Mouse (Mus musculus) thymus, postnatal 25 days (tissue): Measurements from ENCODE around the gene Mrpl51.

Experiments
- DNase-seq: peaks from one replicate; pipeline ENCODE4 v3.0.0; 2022

The Mrpl51 gene

GRCm38 (mm10) chr6:125236782-125237181 is 45.2 kb downstream of the Mrpl51 start, which contains the start of gene Cd27:
TSS of gene Cd27 (minus strand) at chr6:125237010.
- DNase-seq = peak; percentile 88

DNA sequence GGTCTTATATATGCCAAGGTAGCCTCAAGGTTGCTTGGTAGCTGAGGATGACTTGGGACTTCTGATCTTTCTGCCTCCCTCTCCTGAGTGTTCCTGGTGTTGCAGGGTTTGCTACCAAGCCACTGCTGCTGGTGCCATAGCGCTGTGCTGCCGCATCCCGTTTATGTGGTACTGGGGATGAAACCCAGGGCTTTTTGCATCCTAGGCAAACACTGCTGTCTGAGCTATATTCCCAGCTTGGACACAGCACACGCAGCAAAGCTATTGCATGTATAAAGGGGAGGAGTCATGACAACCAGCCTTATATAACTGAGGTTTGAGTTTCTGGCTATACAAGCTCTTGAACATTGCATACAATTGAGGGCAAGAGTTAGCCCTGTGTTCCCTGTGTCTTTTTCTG is 45.8 kb downstream of the Mrpl51 start:
- peak; percentile 71 for DNase-seq

GRCm38 (mm10) chr6:125238396-125238795 is 46.8 kb downstream of the Mrpl51 start:
- peak; percentile 83 for DNase-seq

GRCm38 (mm10) chr6:125239547-125239946 is 47.9 kb downstream of the Mrpl51 start:
- no peak for DNase-seq

DNA sequence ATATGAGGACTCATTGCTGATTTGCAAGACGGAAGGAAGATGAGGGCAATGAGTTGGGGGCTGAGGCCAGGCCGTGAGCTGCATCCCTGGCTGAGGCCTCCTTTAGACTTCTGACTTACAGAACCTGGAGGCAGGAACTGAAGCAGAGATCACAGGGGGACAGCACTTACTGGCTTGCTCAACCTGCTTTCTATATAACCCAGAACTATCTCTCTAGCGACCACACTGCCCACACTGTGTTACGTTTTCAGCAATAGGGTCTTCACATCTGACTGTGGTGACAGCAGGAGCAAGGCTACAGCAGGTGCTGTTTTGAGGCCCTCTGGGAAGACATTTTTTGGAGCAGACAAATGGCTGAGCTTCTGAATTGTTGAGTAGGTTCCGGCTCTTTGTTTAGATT is 49.0 kb downstream of the Mrpl51 start:
- DNase-seq = peak; percentile 41

- DNase-seq = peak; percentile 82
Measured at GRCm38 (mm10) chr6:125241566-125241965, 50.0 kb downstream of the Mrpl51 start.

DNA sequence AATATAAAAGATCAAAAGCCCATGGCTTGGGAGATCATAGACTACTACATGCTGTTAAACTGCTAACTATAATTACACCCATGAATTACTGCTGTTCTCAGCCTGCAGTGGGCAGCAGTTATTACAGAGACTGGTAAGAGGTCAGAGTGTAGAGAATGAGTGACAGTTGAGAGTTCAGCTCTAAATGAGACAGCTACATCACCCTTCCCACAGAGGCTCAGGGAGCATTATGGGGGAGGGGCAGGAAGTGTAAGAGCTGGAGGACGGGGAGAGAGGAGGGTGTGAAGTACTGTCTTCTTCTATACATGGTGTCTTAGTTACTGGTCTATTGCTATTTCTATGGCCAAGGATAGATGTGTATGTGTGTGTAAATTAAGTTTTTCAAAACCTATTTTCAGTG is 53.0 kb downstream of the Mrpl51 start:
- DNase-seq = peak; percentile 75
